Mouse (Mus musculus): ENCODE data around the gene Chrm1.
A peak's percentile ranks its signal among the peaks of the same experiment; 100 is the strongest.
"Not testable (repeated sequence)": the region's sequence is repeated elsewhere in the genome, so short reads cannot be mapped to it uniquely, and the experiment has no call there.

Gene Chrm1

DNA sequence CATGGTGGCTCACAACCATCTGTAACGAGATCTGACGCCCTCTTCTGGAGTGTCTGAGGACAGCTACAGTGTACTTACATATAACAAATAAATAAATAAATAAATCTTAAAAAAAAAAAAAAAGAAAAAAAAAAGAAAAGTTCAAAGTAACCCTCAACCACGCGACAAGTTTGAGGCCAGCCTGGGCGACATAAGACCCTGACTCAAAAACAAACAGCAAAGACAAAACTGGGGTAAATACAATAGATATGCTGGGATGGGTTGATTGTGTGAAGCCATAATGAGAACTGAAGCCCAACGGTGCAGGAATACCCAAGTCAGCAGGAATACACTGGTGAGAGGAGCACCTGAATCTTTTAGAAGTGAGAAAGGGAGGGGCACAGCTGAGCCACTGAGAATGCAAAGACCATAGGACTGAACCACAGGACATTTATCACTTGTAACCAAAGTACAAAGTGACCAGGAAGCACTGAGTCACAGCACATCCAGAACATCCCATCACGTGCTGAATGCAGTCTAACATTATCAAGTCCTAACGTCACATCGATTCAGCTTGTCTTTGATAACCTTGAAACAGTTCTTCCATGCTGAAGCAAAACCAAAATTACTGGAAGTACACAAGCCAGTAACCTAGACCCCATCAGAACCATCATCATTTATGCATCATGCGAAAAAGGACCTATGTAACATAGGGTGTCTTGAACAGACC is 53.3 kb downstream of the Chrm1 start:
- DNase-seq (ENCODE audit: low spot score) = no peak

DNA sequence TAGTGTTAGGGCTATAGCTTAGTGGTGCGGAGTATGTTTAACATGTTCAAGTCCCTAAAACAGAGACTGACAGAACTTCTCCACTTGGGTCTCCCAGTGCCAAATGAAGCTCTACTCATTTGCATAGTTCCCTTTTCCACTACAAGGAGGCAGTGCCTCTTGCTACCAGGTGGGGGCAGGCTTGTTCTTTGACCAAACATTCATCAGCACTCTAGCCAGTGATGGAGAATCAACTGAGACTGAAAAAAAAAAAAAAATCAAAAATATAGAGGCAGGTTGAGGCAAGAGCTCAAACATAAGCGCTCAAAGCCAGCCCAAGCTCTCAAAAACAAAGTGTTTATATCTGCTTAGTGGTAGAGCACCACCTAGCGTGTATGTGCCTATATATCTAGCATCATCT is 54.8 kb downstream of the Chrm1 start:
- no peak for DNase-seq (ENCODE audit: low spot score)

DNA sequence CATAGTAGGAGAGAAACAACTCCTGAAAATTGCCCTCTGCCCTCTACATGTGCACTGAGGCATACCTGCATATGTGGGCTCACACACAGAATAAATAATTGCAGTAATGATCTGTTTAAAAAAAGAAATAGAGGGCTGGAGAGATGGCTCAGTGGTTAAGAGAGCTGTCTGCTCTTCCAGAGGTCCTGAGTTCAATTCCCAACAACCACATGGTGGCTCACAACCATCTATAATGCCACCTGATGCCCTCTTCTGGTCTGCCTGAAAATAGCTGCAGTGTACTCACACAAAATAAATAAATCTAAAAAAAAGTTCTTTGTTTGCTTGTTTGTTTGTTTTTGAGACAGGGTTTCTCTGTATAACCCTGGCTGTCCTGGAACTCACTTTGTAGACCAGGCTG is 55.4 kb downstream of the Chrm1 start:
- not testable (repeated sequence) for DNase-seq (ENCODE audit: low spot score)

DNA sequence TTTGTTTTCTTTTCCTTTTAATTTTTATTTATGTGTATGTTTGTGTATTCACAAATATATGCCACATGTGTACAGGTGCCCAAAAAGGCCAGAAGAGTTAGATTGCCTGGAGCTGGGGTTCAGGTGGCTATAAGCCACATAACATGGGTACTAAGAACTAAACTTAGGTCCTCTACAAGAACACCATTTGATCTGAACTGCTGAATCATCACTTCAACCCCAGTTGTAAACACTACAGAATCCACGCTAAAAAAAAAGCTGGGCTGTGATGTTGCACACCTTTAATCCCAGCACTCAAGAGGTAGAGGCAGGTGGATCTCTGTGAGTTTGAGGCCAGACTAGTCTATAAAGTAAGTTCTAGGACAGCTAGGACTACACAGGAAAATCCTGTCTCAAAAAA is 57.8 kb downstream of the Chrm1 start:
- no peak for DNase-seq (ENCODE audit: low spot score)

DNA sequence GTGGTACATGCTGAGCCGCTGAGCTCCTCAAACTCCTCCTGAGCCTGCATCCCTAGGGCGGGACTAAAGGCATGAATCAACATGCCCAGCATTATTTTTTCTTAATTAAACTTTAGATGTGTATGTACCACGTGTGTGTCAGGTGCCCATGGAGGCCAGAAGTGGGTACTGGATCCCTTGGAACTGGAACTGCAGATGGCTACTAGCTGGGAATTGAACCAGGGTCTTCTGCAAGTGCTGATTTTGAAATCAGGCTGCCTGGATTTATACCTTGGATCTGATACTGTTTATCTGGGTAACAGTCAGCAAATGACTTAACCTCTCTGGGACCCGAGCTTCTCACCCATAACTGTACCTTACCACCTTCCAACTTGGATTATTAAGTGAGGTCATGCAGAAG is 58.4 kb downstream of the Chrm1 start:
- no peak for DNase-seq (ENCODE audit: low spot score)

DNA sequence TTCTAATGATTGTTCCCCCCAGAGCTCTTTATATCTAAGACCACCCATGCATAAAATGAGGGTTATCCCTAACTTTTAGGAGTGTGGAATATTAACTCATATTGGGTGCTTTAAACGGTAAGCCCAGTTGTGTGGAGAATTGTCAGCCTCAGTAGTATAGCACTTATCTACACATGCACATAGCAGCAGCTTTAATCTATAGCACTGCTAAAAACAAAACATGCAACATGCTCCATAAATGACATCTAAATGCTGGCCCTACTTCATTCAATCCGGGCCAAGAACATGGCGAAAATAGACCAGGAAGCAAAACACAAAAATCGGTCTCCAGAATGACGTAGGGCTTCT is 58.9 kb downstream of the Chrm1 start:
- DNase-seq (ENCODE audit: low spot score) = no peak

DNA sequence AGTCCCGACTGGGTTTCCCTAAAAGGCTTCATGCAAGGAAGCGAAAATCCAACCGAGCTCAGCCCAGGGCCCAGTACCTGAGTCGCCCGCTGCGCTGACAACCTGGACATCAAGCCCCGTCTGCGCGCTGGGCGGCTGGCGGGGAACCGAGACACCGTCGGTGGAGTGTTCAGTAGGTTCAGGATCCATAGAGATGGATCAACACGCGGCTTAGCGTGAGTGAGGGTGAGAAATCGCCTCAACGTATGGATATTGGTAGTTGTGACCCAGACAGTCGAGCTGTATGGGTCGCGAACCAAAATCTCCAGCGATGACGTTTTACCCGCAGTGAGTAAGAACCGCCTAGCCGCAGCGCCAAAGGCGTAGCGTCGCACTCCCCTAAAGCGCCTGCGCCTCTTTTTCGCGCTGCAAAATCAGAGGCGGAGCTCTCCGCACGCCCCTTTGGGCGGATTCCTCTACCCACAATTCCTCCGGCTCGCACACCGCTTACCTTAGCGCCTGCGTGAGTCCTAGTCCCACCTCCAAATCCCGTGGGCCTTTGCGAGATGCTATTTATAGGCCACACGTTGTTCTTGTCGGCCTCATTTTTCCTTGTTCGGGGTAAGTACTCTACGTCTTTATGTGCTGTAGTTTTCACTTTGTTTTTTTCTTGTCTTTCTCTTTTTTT is 59.5 kb downstream of the Chrm1 start, which contains the start of gene Slc3a2:
TSS of gene Slc3a2 (minus strand) at position 463 of the 667 bp plus-strand sequence.
- DNase-seq (ENCODE audit: low spot score) = peak; percentile 96

DNA sequence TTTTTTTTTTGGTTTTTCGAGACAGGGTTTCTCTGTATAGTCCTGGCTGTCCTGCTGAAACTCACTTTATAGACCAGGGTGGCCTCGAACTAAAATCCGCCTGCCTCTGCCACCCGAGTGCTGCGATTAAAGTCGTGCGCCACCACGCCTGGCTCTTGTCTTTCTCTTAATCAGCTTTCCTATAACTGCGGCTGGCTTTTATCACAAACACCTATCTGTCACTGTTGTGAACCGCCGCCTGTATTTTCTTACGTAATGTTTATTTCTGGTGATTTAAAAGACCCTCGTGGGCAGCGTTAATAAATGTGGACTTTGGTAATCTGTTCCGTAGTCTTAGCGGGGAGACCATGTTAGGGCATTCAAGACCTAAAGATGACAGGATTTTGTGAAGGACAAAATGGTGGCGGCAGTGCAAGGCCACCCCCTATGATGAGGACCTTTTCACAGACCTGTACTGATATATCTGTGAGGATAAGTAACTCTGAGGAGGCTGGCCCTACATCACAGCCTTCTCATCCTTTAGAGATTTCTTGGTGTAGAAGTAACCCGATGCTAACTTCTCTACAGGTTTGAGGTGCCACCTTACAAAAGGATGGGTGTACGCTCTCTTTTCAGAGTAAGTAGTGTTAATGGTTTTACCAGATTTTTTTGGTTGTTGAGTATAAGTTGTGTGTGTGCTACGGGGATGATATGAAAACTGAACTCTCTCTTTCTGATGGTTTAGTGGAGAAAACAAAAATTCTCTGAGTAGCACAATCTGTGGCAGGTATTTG is 60.2 kb downstream of the Chrm1 start:
- no peak for DNase-seq (ENCODE audit: low spot score)

DNA sequence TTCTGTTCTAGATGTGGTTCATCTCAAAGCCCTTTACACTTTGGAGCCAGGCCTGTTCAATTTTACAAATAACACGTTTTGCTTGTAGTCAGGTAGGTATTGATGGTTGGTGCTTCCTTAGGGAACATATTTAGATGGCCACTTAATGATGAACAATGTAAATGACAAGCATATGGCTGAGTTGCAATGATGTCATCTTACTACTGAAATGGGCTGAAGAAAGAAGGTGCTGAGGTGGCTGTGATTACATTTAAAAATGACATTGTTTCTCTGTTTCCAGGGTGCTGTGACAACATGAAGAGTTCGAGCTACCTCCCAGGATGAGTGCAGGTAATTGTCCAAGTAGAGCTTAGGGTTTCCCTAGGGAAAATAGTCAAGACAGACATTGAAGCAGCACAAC is 60.8 kb downstream of the Chrm1 start:
- no peak for DNase-seq (ENCODE audit: low spot score)

DNA sequence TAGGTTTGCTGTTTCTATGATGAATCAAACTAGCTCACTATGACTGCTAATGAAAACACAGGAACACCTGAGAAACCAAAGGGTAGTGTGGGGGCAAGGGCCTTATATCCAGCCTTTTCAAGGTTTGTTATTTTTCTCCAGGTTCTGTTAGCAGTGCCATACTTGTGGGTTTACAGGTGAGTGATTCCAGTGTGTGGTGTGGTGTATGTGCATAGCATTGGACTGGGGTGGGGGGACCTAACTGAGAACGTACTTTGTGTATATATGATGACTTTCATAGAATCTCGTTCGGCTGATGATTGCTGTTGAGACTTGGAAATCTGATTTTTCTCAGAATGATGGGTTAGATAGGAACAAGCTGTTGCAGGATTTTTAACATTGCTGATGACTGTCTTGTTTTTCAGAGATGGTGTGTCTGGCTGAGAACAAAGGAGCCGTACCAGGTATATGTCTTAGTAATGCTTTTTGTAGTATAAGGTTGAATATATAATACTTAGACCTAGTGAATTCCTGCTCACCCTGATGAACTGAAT is 61.6 kb downstream of the Chrm1 start:
- no peak for DNase-seq (ENCODE audit: low spot score)

DNA sequence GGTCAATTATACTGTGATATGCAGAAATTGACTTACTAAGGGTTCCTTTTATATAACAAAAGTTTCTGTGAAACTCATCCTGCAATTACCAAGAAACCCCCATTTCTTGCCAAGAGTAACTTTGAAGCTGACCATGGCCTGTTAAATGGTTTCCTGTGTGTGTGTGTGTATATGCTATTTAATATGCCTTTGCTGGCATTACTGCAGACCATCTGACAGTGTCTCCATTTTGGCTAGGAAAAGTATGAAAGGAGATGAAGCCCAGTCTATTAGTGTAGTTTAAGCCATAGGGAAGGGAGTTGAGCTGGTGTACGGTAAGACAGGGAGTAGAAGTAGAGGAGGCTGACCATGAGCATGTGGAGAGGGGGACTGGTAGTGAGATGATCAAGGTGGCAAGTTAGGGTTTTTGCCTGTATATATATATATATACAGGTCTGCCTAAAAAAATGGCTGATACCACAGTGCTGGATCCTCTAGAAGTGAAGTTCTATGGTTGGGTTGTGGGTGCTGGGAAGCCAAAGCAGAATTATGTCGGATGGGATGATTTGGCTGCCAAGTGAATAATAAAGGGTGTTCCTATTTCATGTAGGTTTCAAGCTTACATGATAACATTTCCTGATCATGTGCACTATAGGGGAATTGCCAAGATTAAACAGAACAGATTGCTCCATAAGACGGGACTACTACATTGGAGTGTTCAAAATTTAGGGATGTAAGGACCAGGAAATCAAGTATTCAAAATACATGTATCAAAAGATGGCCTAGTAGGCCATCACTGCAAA is 63.2 kb downstream of the Chrm1 start:
- no peak for DNase-seq (ENCODE audit: low spot score)

DNA sequence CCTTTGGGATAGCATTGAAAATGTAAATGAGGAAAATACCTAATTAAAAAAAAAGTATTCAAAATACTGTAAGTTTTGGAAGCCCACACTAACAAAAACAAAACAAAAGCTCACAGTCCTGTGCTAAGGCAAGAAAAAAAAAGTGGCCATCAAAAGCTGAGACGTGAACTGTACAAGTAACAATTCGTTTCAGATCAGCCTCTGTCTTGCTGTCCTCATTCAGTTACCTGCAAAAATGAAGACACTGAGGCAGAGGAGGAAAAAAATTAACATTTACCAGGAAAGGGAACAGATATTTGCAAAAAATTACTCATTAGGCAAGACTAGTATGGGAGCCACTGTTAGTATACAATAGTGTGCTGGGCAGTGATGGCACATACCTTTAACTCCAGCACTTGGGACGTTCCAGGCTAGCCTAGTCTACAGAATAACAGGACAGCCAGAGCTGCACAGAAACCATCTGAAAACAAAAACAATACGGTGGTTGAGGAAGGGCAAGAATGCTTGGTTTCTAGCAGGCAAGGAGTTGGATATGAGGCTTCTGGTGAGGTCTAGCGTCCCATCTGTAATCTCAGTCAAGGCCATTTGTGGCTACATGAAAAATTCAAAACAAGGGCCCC is 64.0 kb downstream of the Chrm1 start:
- no peak for DNase-seq (ENCODE audit: low spot score)

DNA sequence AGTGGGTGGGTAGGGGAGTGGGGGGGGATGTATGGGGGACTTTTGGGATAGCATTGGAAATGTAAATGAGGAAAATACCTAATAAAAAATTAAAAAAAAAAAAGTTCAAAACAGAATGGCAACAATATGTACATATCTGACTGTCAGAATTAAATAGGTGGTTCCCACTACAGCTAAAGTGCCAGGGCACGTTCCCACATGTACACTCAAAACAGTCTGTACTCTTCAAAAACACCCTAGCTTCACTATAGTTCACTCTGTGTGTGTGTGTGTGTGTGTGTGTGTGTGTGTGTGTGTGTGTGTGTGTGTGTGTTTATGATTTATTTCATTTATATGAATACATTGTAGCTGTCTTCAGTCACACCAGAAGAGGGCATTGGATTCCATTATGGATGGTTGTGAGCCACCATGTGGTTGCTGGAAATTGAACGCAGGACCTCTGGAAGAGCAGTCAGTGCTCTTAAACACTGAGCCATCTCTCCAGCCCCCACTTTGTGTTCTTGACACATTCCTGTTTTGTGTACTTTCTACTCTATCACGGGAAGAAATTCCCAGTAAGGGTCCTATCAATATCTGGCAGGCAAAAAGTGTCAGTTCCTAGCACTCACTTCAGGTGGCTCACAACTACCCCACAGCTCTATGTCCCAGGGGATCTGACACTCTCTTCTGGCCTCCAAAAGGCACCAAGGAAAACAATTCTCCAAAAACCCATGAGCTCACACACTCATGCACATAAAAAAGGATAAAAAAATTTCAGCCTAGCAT is 64.9 kb downstream of the Chrm1 start:
- not testable (repeated sequence) for DNase-seq (ENCODE audit: low spot score)

Data from left cerebral cortex, adult 11 months (tissue).